Mouse (Mus musculus) urinary bladder, postnatal 4 days (tissue): Measurements from ENCODE around the gene Rrm1.
A peak's percentile ranks its signal among the peaks of the same experiment; 100 is the strongest.
"Not testable (repeated sequence)": the region's sequence is repeated elsewhere in the genome, so short reads cannot be mapped to it uniquely, and the experiment has no call there.

Experiments used
- DNase-seq, 2 experiments: peaks; one replicate each; pipeline ENCODE4 v3.0.0; 2021 to 2022; ENCODE audit warnings: low spot score in 2 of 2

Gene Rrm1

DNA sequence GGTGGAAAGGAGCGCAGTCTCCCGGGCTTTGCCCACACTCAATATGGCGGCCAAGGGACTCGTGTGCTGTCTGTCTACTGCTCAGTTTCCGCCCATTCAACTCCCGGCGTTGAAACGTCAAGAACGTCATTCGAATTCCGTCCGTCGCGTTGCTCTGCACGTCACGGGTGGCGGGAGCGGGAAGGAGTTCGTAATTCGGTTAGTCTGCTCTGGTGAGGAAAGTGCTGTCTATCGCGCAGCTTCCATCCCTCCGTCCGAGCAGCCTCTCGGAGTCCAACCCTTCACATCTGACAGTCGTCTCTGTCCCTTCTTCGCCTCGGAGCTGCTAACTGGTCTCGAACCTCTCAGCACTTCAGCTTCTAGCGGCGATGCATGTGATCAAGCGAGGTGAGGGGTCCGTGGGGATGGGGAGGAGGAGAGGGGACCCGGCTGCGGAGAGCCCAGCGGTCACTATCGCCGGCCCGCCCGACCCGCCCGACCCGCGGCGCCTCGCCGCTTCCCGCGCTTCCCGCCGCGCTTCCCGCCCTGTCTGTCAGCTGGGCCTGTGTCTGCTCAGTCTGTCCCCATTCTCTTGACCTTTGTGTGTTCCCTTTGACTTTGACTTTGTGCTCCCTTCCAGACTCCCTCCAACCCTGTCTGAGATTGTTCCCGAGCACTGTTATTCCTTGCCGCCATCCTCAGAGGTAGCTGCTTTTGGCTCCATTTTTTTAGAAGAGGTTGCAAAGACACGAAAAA, at the start of gene Rrm1:
Gene Rrm1, plus strand, starts transcription at position 39 of the 735 bp plus-strand sequence.
- DNase-seq: peak; percentile 92 to 95

DNA sequence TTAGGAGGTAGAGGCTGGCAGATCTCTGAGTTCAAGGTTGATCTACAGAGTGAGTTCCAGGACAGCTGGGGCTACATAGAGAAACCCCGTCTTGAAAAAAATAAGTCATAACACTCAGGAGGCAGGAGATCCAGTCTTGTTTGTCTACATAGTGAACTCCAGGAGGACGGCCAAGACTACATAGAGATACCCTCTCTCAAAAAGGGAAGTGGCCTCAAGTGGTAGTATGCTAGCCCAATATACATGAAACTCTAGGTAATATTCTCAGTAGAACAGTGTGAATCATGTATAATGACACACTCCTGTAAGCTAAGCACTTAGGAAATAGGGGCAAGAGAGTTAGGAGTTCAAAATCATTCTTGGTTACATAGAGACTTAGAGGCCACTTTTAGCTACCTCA, 47.6 kb upstream of the Rrm1 start:
- DNase-seq: no peak

- DNase-seq: peak in 1 of 2 experiments; percentile 26
These were observed 45.6 kb upstream of the Rrm1 start for GRCm38 (mm10) chr7:102395894-102396293.

DNA sequence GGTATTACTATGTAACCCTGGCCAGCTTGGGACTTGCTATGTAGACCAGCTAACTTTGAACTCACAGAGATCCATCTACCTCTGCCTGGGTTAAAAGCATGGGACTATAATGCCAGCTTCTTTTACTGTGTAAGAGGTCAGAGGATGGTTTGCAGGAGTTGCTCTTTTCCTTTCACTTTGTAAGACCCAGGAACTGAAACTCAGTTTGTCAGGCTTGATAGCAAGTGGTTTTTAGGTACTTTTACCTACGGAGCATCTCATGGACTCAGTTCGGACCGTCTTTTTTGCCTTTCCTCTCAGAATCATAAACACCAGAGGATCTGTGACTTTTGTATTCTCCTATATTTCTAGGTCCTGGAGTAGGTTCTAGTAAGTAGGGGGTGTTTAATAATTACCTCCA, 45.2 kb upstream of the Rrm1 start:
- DNase-seq: no peak

DNA sequence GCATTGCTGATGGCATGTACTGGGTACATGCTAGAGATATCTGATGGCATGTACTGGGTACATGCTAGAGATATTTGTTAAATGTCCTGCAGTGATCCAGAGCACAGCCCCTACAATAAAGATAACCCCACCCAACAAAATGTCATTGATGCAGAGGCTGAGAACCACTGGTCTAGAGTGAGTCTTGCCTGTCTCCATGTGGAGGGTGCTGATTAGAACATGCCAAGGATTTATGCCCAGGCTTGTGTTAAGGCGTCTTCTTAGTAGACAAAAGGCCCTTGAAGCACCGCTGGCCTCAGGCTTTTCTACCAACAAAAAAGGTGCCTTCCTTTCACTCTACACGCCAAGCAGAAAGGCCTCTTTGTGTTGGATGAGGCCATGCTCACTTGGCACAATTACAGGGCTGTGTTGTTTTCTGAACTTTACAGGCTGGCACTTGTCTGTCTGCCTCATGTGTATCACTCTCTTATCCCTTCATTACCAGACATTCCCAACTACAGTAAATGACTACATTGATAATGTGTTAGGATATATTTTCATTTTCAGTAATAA, 42.2 kb upstream of the Rrm1 start:
- DNase-seq: no peak

GRCm38 (mm10) chr7:102404118-102404517, 37.4 kb upstream of the Rrm1 start:
- no peak for DNase-seq

DNA sequence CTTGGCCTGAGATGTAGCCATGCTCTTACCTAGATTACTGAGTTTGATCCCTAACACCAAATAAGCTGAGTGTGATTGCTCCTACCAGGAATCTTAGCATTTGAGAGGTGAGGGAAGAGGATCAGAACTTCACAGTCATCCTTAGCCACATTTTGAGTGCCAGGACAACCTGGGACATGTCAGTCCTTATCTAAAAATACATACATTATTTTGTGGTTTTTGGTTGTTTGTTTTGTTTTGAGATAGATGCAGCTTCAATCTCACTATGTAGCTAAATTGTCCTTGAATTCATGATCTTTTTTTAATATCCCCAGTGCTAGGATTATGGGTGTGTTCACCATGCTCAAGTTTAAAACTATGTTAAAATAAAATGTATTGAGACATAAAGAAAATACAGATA, 34.1 kb upstream of the Rrm1 start:
- no peak for DNase-seq

DNA sequence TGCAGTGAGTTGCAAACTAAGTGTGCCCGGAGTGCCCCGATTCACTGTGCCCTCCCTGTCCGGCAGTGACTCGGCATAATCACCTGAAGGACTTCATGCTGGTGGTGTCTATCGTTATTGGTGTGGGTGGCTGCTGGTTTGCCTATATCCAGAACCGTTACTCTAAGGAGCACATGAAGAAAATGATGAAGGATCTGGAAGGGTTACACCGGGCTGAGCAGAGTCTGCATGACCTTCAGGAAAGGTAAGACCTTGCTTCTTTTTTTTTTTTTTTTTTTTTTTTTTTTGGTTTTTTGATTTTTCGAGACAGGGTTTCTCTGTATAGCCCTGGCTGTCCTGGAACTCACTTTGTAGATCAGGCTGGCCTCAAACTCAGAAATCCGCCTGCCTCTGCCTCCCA, 26.2 kb upstream of the Rrm1 start:
- DNase-seq: not testable (repeated sequence)

DNA sequence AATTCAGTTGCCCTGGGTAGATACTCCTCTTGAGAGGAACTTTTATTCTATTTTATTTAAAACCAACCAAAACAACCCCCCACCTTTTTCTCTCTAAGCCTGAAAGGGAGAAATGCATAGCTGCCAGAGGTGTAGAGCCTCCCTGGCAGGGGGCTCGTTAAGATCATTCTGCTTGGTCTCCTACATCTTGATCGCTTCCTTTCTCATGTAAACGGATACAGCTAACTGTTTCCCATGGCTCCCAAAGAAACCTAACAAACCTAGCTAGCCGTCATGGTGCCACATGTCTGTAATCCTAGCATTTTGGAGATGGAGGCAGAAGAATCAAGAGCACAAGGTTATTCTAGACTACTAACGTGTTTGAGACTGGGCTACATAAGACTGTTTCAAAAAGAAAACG, 25.7 kb upstream of the Rrm1 start:
- no peak for DNase-seq

DNA sequence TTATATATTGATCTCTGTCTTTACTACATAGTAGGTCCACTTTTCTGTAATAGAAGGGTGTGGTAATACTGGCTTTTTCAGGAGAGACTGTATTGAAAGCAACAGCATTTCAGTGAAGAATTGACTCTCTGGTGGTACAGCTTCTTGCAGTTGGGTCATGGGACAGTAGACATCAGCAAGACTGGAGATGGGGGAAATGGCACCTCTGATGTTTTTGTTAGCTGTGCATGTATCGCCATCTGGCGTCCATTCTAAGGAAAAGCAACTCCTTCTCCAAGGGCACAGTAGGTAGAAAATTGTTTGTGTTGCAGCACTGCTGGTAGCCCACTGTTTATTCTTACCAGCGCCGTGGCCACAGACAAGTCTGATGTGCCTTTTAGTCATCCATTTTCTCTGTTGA, 24.1 kb upstream of the Rrm1 start:
- DNase-seq: no peak

DNA sequence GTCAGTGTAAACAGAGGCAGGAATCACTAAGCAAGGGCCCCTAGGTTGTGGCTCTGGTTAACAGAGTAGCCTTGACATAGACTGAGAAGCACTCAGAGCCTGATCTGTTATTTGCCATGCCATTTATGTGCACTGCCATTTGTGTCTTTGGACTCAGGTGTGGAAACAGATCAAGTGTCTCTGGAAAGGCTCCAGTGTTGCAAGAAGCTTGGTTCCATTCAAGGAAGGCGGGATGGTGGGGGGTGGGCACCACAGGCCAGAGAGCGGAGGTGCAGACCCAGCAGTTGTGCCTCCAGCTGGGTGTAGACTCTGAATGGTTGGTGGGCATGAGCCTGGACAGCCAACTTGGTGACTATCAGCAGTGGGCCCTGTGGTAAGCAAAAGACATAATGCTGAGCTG, 19.5 kb upstream of the Rrm1 start:
- DNase-seq: no peak

DNA sequence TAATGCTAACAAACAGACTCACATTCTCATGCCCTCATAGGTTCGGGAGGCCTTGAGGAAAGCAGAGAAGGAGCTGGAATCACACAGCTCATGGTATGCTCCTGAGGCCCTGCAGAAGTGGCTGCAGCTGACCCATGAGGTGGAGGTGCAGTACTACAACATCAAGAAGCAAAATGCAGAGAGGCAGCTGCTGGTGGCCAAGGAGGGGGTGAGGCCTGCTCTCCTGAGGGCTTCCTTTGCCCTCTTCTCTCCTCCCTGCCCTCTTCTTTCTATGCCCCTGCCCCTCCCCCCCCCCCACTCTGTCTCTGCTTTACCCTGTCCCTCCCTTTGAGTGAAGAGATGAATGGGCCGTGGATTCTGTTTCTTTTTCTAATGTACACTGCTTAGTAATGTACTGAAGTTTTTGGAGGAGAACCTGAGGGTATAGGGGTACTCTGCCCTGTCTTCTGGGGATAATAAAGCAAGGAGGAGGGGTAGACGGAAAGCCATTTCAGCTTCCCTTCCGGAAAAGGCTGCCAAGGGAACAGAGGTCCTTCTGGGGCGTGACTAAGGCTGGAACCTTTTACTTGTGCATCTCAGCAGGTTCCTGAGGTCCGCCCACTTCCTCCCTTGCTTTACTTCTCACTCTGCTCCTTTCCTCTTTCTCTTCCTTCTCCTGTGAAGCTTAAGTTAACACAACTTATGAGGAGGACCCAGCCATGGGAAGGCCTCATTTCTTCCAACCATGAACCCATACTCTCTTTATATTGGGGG, 15.4 kb upstream of the Rrm1 start:
- DNase-seq: no peak

- no peak for DNase-seq
These were observed 7.2 kb upstream of the Rrm1 start for GRCm38 (mm10) chr7:102434344-102434743.

GRCm38 (mm10) chr7:102440822-102441656, 456 bp upstream of the Rrm1 start:
- no peak for DNase-seq

GRCm38 (mm10) chr7:102442432-102442831, 937 bp downstream of the Rrm1 start:
- DNase-seq: no peak

DNA sequence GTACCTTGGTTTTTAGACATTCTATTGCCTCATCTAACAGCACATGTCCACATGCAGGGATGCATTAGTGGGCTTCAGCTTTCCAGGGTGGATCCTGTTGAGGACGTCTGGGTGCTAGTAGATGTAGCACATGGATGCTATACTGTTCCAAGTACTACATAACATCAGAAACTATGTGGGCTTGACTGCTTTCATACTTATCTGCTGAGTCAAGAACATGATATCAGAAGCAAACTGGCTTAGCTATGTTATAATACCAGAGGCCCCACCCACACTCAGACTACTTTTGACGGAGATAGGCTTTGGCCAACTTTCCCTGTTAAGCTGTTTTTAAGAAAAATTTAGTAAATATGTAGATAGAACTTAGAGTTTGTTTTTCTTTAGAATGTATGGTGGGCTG, 2.8 kb downstream of the Rrm1 start:
- no peak for DNase-seq

GRCm38 (mm10) chr7:102446438-102446837, 4.9 kb downstream of the Rrm1 start:
- DNase-seq: no peak

DNA sequence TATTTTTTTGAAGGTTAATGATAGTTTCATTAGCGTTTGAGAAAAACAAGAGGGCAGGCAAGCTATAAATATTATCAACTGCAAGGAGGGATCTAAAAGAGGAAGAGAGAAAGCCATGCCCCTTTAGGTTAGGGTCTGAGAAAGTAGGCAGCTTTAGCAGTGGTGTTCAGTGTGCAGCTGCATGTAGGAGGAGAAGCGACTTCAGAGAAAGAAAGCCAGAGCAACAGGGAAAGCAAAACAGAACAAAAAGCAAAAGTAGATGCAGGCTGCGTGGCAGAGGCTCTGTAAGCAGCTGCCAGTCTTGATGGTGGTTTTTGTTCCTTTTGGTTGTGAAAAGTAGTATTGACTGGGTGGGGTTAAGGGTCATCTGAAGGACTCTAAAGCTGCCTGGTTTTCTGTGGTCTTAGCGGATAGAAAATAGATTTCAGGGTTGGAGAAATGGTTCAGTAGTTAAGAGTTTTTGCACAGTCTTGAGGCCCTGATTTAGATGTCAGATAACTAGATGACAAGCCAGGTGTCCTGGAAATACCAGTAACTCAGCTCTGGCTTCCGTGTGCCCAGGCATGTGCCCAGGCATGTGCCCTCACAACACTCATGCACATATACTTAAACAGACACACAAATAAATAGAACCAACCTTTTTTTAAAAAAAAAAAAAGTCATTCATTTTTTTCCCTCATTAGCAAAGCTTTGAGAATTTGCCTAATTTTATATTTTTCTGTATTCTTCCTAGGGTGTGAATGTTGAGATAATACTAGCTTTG, 17.3 kb downstream of the Rrm1 start:
- DNase-seq: no peak

- DNase-seq: no peak
These were observed 26.1 kb downstream of the Rrm1 start for GRCm38 (mm10) chr7:102467566-102467965.

- no peak for DNase-seq
These were observed 31.2 kb downstream of the Rrm1 start for GRCm38 (mm10) chr7:102472675-102473074.

DNA sequence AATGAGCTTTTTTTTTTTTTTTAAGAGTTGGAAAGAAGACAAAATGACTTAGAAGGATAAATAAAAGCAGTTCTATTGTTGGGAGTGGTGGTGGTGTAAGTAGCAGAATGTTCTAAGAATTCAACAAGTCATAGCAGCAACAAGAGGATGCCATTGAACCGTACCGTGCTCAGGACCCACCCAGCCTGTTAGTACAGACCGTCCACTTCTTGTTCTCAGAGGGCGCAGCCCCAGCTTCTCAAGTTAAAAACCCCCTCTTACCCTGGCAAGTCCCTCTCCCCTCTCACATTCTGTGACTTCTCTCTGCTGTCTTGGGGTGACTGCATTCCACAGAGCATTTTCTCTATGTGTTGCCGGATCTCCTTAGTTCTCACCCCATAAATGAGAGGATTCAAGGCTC, 35.1 kb downstream of the Rrm1 start:
- DNase-seq: no peak
